Mouse (Mus musculus): ENCODE results near the gene Pdss2.

DNA sequence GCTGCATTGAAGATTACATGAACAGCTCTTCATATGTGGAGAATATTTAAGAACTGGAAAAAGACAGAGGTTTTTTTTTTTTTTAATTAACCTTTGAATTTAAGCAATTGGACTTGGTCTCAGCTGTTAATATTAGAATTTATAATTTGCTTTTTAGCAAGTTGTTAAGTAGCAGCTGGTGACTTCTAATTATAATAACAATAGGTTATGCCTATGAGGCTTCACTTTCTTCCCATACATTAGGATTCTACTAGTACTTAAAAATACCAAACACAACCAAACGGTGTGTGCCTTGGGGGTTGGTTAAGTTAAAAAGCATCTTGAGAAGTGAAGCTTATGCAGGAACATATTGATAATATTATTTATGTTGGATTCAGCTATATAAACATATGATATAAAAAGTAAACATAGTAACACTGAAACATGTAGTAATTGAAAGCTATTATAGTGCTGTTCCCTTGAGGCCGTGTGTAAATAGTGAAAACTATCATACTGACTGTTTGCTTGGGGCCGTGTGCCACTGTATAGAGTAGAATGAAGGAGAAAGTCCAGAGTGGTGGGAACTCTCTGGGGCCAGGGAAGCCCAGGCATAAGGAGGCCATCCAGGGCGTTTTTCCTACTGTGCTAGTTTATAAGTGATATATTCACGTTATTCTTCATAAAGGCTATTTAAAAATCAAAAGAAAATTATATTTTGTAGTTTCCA lies 87.0 kb downstream of the Pdss2 start:
- TF ChIP-seq CTCF (IDR thresholded peaks at IDR 0.05; ENCODE audit: insufficient read depth, low read length) (no peak), POLR2A (IDR thresholded peaks at IDR 0.05; ENCODE audit: borderline replicate concordance, extremely low read depth, low read depth, low read length) (no peak)

Data from lung, adult 2 months (tissue).